Mouse (Mus musculus) lung, postnatal 36 days (tissue): ENCODE measurements at regions not wholly inside any gene's neighbourhood (a gene's known extent, or its start where the extent isn't known, plus 50 kb on each side); places are given as distances from the start of the nearest gene placed in this dataset.

Experiments
- DNase-seq: peaks from one replicate; pipeline ENCODE4 v3.0.0; 2022; ENCODE audit warnings: mixed read lengths

GRCm38 (mm10) chr10:121150668-121151067 lies 116.9 kb downstream of the Wif1 start:
- DNase-seq = peak; percentile 28

- DNase-seq = no peak
These were observed 119.9 kb downstream of the Wif1 start for GRCm38 (mm10) chr10:121153625-121154024.

GRCm38 (mm10) chr10:121160499-121160898 lies 126.7 kb downstream of the Wif1 start:
- no peak for DNase-seq

- DNase-seq = peak; percentile 55
These were observed 127.4 kb downstream of the Wif1 start for GRCm38 (mm10) chr10:121161201-121161600.

- no peak for DNase-seq
These were observed 140.3 kb downstream of the Wif1 start for GRCm38 (mm10) chr10:121174022-121174421.

GRCm38 (mm10) chr10:121189139-121189538 lies 155.4 kb downstream of the Wif1 start:
- no peak for DNase-seq

- peak; percentile 65 for DNase-seq
These were observed 151.8 kb downstream of the Tbc1d30 start for GRCm38 (mm10) chr10:121199236-121199635.

- DNase-seq = no peak
These were observed 148.5 kb downstream of the Tbc1d30 start for GRCm38 (mm10) chr10:121202531-121202930.

- DNase-seq = no peak
These were observed 145.5 kb downstream of the Tbc1d30 start for GRCm38 (mm10) chr10:121205551-121205950.

- DNase-seq = peak; percentile 93
These were observed 144.9 kb downstream of the Tbc1d30 start for GRCm38 (mm10) chr10:121206002-121206742.

- no peak for DNase-seq
These were observed 144.4 kb downstream of the Tbc1d30 start for GRCm38 (mm10) chr10:121206743-121207039.
